Mouse (Mus musculus) T-cell, adult 2 months (primary cell): ENCODE data around the gene Hist1h4b.

Experiments used
- DNase-seq: peaks from one replicate; pipeline ENCODE4 v3.0.0; 2022; ENCODE audit warnings: low spot score

The Hist1h4b gene

GRCm38 (mm10) chr13:23806422-23807052 is 49.7 kb downstream of the Hist1h4b start, which contains the start of gene Slc17a2:
Gene Slc17a2, plus strand, starts transcription at chr13:23806993.
- no peak for DNase-seq
